Mouse (Mus musculus) thymus, adult 2 months (tissue): Measurements from ENCODE around the gene Vmp1.

Experiments
- CTCF ChIP-seq: fragments of 200-500 bp; IDR thresholded peaks from 2 replicates; pipeline ENCODE4 v1.5.1; 2012; ENCODE audit warnings: mild to moderate bottlenecking, control low read depth, low read length, moderate library complexity, borderline replicate concordance; ENCODE audit not compliant: control insufficient read depth, poor library complexity, insufficient read depth; ENCODE audit errors: extremely low read depth
- POLR2A ChIP-seq: fragments of 200-500 bp; IDR thresholded peaks from 2 replicates; pipeline ENCODE4 v1.6.1; 2012; ENCODE audit warnings: mild to moderate bottlenecking, low read length, control low read depth, moderate library complexity; ENCODE audit not compliant: control insufficient read depth, poor library complexity, insufficient read depth; ENCODE audit errors: extremely low read depth

DNA sequence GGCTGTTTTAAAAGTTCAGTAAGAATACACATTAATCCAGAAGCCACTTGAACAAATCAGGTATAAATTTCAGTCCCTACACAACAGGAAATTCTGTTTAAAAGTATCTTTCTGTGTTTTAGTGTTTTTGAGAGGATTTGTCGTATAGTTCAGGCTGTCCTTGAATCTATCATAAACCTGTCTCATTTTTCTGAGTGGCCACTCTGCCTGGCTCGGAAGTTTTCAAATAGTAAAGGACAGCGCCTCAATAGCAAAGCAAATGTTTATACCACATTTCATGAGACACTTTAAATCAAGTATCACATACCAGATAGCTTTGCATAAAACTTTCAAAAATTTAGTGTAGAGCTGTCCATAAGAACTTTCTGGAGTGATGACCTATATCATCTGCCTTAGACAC lies 34.7 kb upstream of the Vmp1 start:
- TF ChIP-seq CTCF (no peak), POLR2A (no peak)
